ENCODE assay signal across 8 mouse cellular contexts in genomic region chr8:70330741-70331364, GRCm38 (mm10). TPM values are rescaled to one million over a fixed set of nuclear protein-coding genes. Genes with fewer than 3 reads are reported as not detected.
DNase-seq lines count a peak whose midpoint lies in the region; ATAC-seq and TF ChIP-seq lines count a peak whose summit lies in the region.

No protein-coding gene starts in this region.

- 30% methylated on average over 53 of the region's 53 CpGs for WGBS in embryonic facial prominence, embryonic 13.5 days
- 25% methylated on average over 52 of the region's 53 CpGs for WGBS in hindbrain, embryonic 11.5 days
- 26% methylated on average over 53 of the region's 53 CpGs for WGBS in limb, embryonic 11.5 days
- WGBS in neural tube, embryonic 13.5 days, result 19% methylated on average over 53 of the region's 53 CpGs

- TF ChIP-seq CTCF in G1E (IDR thresholded peaks at IDR 0.05; ENCODE audit: low read depth, low read length), result no peak

- no peak overlapping the region for H3K27ac ChIP-seq in embryonic facial prominence, embryonic 13.5 days
- no peak overlapping the region for H3K27ac ChIP-seq in hindbrain, embryonic 11.5 days (ENCODE audit: low read depth, low read length)
- H3K27ac ChIP-seq in limb, embryonic 11.5 days (replicated peaks; ENCODE audit: low read depth, low read length), result no peak overlapping the region
- H3K27ac ChIP-seq in neural tube, embryonic 13.5 days (replicated peaks), result no peak overlapping the region; the same call in 1 of the 2 replicates

- H3K4me2 ChIP-seq in embryonic facial prominence, embryonic 13.5 days, result peak overlapping the region; percentile 54
- peak overlapping the region; percentile 18 for H3K4me2 ChIP-seq in hindbrain, embryonic 11.5 days (replicated peaks; ENCODE audit: low read depth, low read length)
- H3K4me2 ChIP-seq in limb, embryonic 11.5 days (ENCODE audit: low read depth, severe bottlenecking), result peak overlapping the region; percentile 35
- peak overlapping the region; percentile 28 for H3K4me2 ChIP-seq in neural tube, embryonic 13.5 days

- H3K9me3 ChIP-seq in G1E (replicated peaks), result peaks cover 34% of the 10 kb centered on the region
- H3K9me3 ChIP-seq in embryonic facial prominence, embryonic 13.5 days, result no peaks in the 10 kb centered on the region
- no peaks in the 10 kb centered on the region for H3K9me3 ChIP-seq in hindbrain, embryonic 11.5 days (ENCODE audit: control insufficient read depth, low read length)
- no peaks in the 10 kb centered on the region for H3K9me3 ChIP-seq in limb, embryonic 11.5 days (ENCODE audit: control insufficient read depth, low read length)
- H3K9me3 ChIP-seq in neural tube, embryonic 13.5 days, result no peaks in the 10 kb centered on the region

- no peak for ATAC-seq in cerebellum, adult (ENCODE audit: insufficient number of reproducible peaks, low FRiP score, low TSS enrichment)
- no peak for ATAC-seq in G1E (ENCODE audit: extremely low read depth, insufficient number of reproducible peaks, low FRiP score, poor library complexity, severe bottlenecking)
- peak; percentile 75 for ATAC-seq in embryonic facial prominence, embryonic 13.5 days (ENCODE audit: insufficient number of reproducible peaks, insufficient read depth, low FRiP score, low TSS enrichment, low read depth)
- peak; percentile 85 for ATAC-seq in hindbrain, embryonic 11.5 days (ENCODE audit: low FRiP score)
- peak; percentile 82 for ATAC-seq in limb, embryonic 11.5 days (ENCODE audit: insufficient number of reproducible peaks, low FRiP score, low TSS enrichment, low read depth)
- peak; percentile 79 for ATAC-seq in neural tube, embryonic 13.5 days (ENCODE audit: low read depth)

- peak overlapping the region; percentile 35; the same call in 1 of the 2 replicates for H3K4me3 ChIP-seq in G1E (ENCODE audit: low read depth, low read length)
- peak overlapping the region; percentile 24 for H3K4me3 ChIP-seq in embryonic facial prominence, embryonic 13.5 days
- 0 out of 2 replicates have a peak overlapping the region, but pooled peaks have one; percentile 8 for H3K4me3 ChIP-seq in hindbrain, embryonic 11.5 days (ENCODE audit: low read depth, low read length)
- H3K4me3 ChIP-seq in limb, embryonic 11.5 days (ENCODE audit: low read depth, low read length), result peak overlapping the region; percentile 19
- H3K4me3 ChIP-seq in neural tube, embryonic 13.5 days, result peak overlapping the region; percentile 5; the same call in 1 of the 2 replicates

- peak overlapping the region; percentile 61 for H3K9ac ChIP-seq in embryonic facial prominence, embryonic 13.5 days
- H3K9ac ChIP-seq in hindbrain, embryonic 11.5 days (ENCODE audit: low read depth, low read length), result no peak overlapping the region; the same call in 1 of the 2 replicates
- peak overlapping the region; percentile 36; the same call in 1 of the 2 replicates for H3K9ac ChIP-seq in limb, embryonic 11.5 days (ENCODE audit: low read length)
- H3K9ac ChIP-seq in neural tube, embryonic 13.5 days, result peak overlapping the region; percentile 49; the same call in 1 of the 2 replicates

- DNase-seq in cerebellum, adult 11-12 months, result peak; percentile 67
- no peak for DNase-seq in G1E (ENCODE audit: low spot score)
- DNase-seq in hindbrain, embryonic 11.5 days (ENCODE audit: low spot score), result peak; percentile 80
- DNase-seq in limb, embryonic 11.5 days (ENCODE audit: low spot score), result peak; percentile 83
- no peak for DNase-seq in urinary bladder, postnatal 10 days (ENCODE audit: low spot score)

- H3K4me1 ChIP-seq in G1E (ENCODE audit: insufficient read depth, low read depth, low read length), result peaks cover 25% of the 10 kb centered on the region
- peaks cover 31% of the 10 kb centered on the region for H3K4me1 ChIP-seq in embryonic facial prominence, embryonic 13.5 days
- peaks cover 21% of the 10 kb centered on the region for H3K4me1 ChIP-seq in hindbrain, embryonic 11.5 days (replicated peaks; ENCODE audit: control insufficient read depth, insufficient read depth, low read length)
- H3K4me1 ChIP-seq in limb, embryonic 11.5 days (ENCODE audit: control insufficient read depth, insufficient read depth, low read length), result peaks cover 22% of the 10 kb centered on the region
- H3K4me1 ChIP-seq in neural tube, embryonic 13.5 days (replicated peaks), result peaks cover 33% of the 10 kb centered on the region

- H3K36me3 ChIP-seq in G1E (replicated peaks), result peaks cover 64% of the 10 kb centered on the region
- H3K36me3 ChIP-seq in embryonic facial prominence, embryonic 13.5 days, result peaks cover 68% of the 10 kb centered on the region
- H3K36me3 ChIP-seq in hindbrain, embryonic 11.5 days (ENCODE audit: control insufficient read depth, insufficient read depth, low read length), result peaks cover 10% of the 10 kb centered on the region
- peaks cover 36% of the 10 kb centered on the region for H3K36me3 ChIP-seq in limb, embryonic 11.5 days (ENCODE audit: control insufficient read depth, insufficient read depth, low read length)
- peaks cover 91% of the 10 kb centered on the region for H3K36me3 ChIP-seq in neural tube, embryonic 13.5 days

- peaks cover 2% of the 10 kb centered on the region; the same call in 1 of the 2 replicates for H3K27me3 ChIP-seq in G1E (ENCODE audit: insufficient read depth, low read length)
- H3K27me3 ChIP-seq in embryonic facial prominence, embryonic 13.5 days, result peaks cover 13% of the 10 kb centered on the region
- H3K27me3 ChIP-seq in hindbrain, embryonic 11.5 days (ENCODE audit: control insufficient read depth, insufficient read depth, low read length), result peaks cover 5% of the 10 kb centered on the region
- no peaks in the 10 kb centered on the region for H3K27me3 ChIP-seq in limb, embryonic 11.5 days (ENCODE audit: control insufficient read depth, insufficient read depth, low read length)
- peaks cover 10% of the 10 kb centered on the region for H3K27me3 ChIP-seq in neural tube, embryonic 13.5 days

RNA-seq across cellular contexts. Expression of gene Gdf1, which starts 1.2 kb away (rescaled TPM):
- total RNA-seq in G1E (2014; fragmentation: Nextera tagmentation), result not detected in 2 replicates
- total RNA-seq in G1E (2017), result not detected in 2 replicates
- 0.04 TPM in 1 of 2 replicates, not detected in the other for polyA plus RNA-seq in G1E (2012)
- 2.2 and 4.2 TPM in 2 replicates for polyA plus RNA-seq in embryonic facial prominence, embryonic 13.5 days (2015; fragmentation: Nextera tagmentation; extraction: Ambion mirVana)
- 1.3 TPM in 2 replicates for polyA plus RNA-seq in hindbrain, embryonic 11.5 days (2014; fragmentation: Nextera tagmentation; extraction: Ambion mirVana)
- 2.9 and 4.2 TPM in 2 replicates for polyA plus RNA-seq in limb, embryonic 11.5 days (2014; fragmentation: Nextera tagmentation; extraction: Ambion mirVana)
- 2.4 and 3.3 TPM in 2 replicates for polyA plus RNA-seq in neural tube, embryonic 13.5 days (2015; fragmentation: Nextera tagmentation; extraction: Ambion mirVana)

RNA-seq across cellular contexts. Expression of gene Cers1, which starts 15.3 kb away (rescaled TPM):
- total RNA-seq in G1E (2014; fragmentation: Nextera tagmentation) (not detected in 2 replicates), G1E (2017) (0.38 TPM in 1 of 2 replicates, not detected in the other)
- polyA plus RNA-seq in G1E (2012), result not detected in 2 replicates
- polyA plus RNA-seq in embryonic facial prominence, embryonic 13.5 days (2015; fragmentation: Nextera tagmentation; extraction: Ambion mirVana), result 9.3 and 9.4 TPM in 2 replicates
- polyA plus RNA-seq in hindbrain, embryonic 11.5 days (2014; fragmentation: Nextera tagmentation; extraction: Ambion mirVana), result 5.7 and 6.2 TPM in 2 replicates
- polyA plus RNA-seq in limb, embryonic 11.5 days (2014; fragmentation: Nextera tagmentation; extraction: Ambion mirVana), result 4.7 and 6.0 TPM in 2 replicates
- 23.3 and 26.2 TPM in 2 replicates for polyA plus RNA-seq in neural tube, embryonic 13.5 days (2015; fragmentation: Nextera tagmentation; extraction: Ambion mirVana)

RNA-seq across cellular contexts. Expression of gene Upf1, which starts 22.2 kb away (rescaled TPM):
- total RNA-seq in G1E (2014; fragmentation: Nextera tagmentation) (43.6 and 46.0 TPM in 2 replicates), G1E (2017) (22.9 and 27.5 TPM in 2 replicates)
- 155 and 156 TPM in 2 replicates for polyA plus RNA-seq in G1E (2012)
- 20.3 and 22.1 TPM in 2 replicates for polyA plus RNA-seq in embryonic facial prominence, embryonic 13.5 days (2015; fragmentation: Nextera tagmentation; extraction: Ambion mirVana)
- polyA plus RNA-seq in hindbrain, embryonic 11.5 days (2014; fragmentation: Nextera tagmentation; extraction: Ambion mirVana), result 21.4 TPM in 2 replicates
- 23.2 and 25.1 TPM in 2 replicates for polyA plus RNA-seq in limb, embryonic 11.5 days (2014; fragmentation: Nextera tagmentation; extraction: Ambion mirVana)
- 16.3 and 17.3 TPM in 2 replicates for polyA plus RNA-seq in neural tube, embryonic 13.5 days (2015; fragmentation: Nextera tagmentation; extraction: Ambion mirVana)

RNA-seq across cellular contexts. Expression of gene Cope, which starts 28.5 kb away (rescaled TPM):
- total RNA-seq in G1E (2014; fragmentation: Nextera tagmentation) (147 and 152 TPM in 2 replicates), G1E (2017) (78.3 and 96.7 TPM in 2 replicates)
- polyA plus RNA-seq in G1E (2012), result 346 and 358 TPM in 2 replicates
- polyA plus RNA-seq in embryonic facial prominence, embryonic 13.5 days (2015; fragmentation: Nextera tagmentation; extraction: Ambion mirVana), result 315 and 327 TPM in 2 replicates
- 268 and 278 TPM in 2 replicates for polyA plus RNA-seq in hindbrain, embryonic 11.5 days (2014; fragmentation: Nextera tagmentation; extraction: Ambion mirVana)
- polyA plus RNA-seq in limb, embryonic 11.5 days (2014; fragmentation: Nextera tagmentation; extraction: Ambion mirVana), result 263 and 281 TPM in 2 replicates
- 271 and 278 TPM in 2 replicates for polyA plus RNA-seq in neural tube, embryonic 13.5 days (2015; fragmentation: Nextera tagmentation; extraction: Ambion mirVana)

RNA-seq across cellular contexts. Expression of gene Ddx49, which starts 28.6 kb away (rescaled TPM):
- total RNA-seq in G1E (2014; fragmentation: Nextera tagmentation) (41.3 and 43.8 TPM in 2 replicates), G1E (2017) (88.3 and 114 TPM in 2 replicates)
- 55.1 and 56.2 TPM in 2 replicates for polyA plus RNA-seq in G1E (2012)
- 54.4 and 58.3 TPM in 2 replicates for polyA plus RNA-seq in embryonic facial prominence, embryonic 13.5 days (2015; fragmentation: Nextera tagmentation; extraction: Ambion mirVana)
- polyA plus RNA-seq in hindbrain, embryonic 11.5 days (2014; fragmentation: Nextera tagmentation; extraction: Ambion mirVana), result 43.3 and 50.1 TPM in 2 replicates
- polyA plus RNA-seq in limb, embryonic 11.5 days (2014; fragmentation: Nextera tagmentation; extraction: Ambion mirVana), result 55.8 and 62.1 TPM in 2 replicates
- polyA plus RNA-seq in neural tube, embryonic 13.5 days (2015; fragmentation: Nextera tagmentation; extraction: Ambion mirVana), result 41.9 and 51.9 TPM in 2 replicates

Comparison
In these comparisons a context has a peak if more than half of its experiments do, and no peak if none do; other contexts are left out.
1. DNase-seq: peak in cerebellum, adult 11-12 months (single experiment), hindbrain, embryonic 11.5 days (single experiment) and limb, embryonic 11.5 days (single experiment); none in G1E (single experiment) and urinary bladder, postnatal 10 days (single experiment).
2. ATAC-seq: peak in embryonic facial prominence, embryonic 13.5 days (single experiment), hindbrain, embryonic 11.5 days (single experiment), limb, embryonic 11.5 days (single experiment) and neural tube, embryonic 13.5 days (single experiment); none in cerebellum, adult (single experiment) and G1E (single experiment).
3. Peak in every context shown above with its lines, with median percentiles within 50 percentile points of each other: H3K4me3 ChIP-seq and H3K4me2 ChIP-seq.